Mouse (Mus musculus) fat pad, adult 2 months (tissue): Measurements from ENCODE around the gene Atg13.

Experiments
- DNase-seq: peaks from one replicate; pipeline ENCODE4 v3.0.0-alpha.2; 2011; ENCODE audit warnings: low read depth, low spot score; ENCODE audit errors: extremely low read depth

Gene Atg13

DNA sequence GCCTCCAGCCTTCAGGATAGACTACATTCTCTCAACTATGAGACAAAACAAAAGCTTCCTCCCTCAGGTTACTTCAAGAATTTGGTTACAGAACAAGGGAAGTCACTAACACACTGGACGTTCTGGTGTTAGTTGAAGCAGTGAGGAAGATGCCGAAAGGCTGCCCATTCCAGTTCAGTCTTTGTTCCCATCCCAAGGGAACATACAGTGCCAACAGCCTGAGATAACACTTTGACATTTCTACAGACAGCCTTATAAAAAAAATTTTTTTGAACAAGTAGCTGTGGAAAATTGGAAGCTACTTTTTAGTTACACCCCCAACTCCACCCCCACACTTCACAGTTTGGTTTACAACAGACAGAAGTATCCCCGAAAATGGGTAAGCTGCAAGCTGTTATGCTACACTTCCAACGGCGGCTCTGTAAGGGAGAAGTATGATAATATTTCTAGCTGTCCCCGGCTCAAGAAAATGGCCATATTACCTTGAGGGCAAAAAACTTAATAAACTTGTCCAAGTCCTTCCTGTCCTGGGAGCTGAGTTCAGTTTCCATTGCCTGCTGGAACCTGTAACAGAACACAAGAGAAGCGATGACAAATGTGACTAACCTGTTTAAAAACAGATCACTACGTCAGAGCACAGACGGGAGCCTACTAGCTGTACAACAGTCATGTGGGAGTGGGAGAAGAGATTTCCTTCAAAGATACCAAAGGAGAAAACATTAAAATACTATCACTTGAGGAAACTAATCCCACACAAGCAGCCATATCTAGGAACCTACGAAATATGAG lies 14.7 kb downstream of the Atg13 start:
- DNase-seq, result no peak

GRCm38 (mm10) chr2:91689452-91689851 lies 20.9 kb downstream of the Atg13 start:
- no peak for DNase-seq

GRCm38 (mm10) chr2:91683919-91684318 lies 26.5 kb downstream of the Atg13 start:
- no peak for DNase-seq

DNA sequence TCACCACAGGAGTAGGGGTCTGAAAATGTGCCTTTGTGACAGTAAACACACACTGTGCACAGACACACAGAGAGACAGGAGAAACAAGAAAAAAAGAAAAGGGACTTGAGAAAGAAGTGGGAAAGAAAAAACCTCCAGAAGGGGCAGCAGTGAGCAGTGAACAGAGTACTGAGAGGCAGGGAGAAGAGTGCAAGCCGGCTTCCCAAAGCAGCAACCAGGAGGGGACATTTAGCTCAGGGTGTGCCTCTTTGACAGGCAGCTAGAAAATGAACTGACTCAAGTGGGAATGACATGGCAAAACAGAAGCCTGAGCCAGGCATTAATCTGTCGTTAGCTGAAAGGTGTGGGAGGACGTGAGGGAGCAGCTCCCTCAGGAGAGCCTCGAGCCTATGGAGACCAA lies 27.5 kb downstream of the Atg13 start:
- no peak for DNase-seq

DNA sequence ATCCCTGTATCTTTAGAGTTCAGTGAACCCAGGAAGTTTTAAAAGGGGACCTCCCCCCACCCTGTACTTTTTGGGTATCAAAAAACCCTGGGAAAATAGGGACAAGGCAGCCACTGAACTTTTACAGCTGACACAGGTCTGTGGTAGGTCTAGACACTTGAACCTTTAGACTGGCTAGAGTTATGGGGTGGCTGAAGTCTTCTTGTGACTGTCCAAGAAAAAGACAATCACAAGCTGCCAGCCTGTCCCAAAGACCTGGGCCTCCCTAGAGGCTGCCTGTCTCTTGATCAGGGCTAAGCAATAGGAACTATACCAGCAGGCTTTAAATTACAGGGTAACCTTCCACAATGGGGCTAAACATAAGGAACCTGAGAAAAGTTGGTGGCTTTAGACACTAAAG lies 33.4 kb downstream of the Atg13 start:
- no peak for DNase-seq

- DNase-seq, result no peak
Observed at GRCm38 (mm10) chr2:91676420-91676819, 34.0 kb downstream of the Atg13 start.

DNA sequence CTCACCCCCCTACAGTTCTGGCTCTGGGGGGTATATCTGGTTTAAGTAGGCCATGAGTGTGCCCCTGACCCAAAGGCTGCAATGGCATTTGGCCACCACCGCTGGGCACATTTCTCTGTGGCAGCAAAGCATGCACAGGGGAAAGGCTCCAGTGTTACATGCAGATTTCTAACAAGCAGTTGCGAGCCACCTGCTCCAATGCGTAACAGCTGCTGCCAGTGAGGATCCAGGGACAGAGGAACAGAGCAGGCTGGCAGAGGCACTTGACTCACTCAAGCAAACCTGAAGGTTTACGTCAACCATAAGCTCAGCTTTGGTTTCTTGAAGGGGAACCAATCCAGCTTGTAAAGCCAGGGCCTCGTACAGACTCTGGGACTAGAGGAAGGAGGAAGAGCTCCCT lies 35.5 kb downstream of the Atg13 start:
- DNase-seq, result no peak

DNA sequence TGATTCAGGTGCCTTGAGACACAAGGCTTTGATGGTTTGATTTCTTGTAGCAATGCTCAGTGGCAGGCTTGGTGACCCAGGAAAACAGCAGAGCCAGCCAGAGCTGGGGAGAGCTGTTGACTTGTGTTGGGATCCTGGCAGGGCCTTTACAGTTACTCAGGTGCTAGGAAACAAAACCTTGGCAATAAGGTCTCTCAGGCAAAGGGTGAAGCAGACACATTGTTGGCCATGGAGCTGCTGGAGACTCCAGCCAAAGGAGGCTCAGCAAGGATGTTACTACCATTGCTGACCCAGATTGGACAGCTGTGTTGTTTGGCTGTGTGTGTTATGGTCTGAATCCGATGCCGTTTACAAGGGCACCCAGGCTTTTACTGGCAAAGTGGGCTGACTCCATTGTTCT lies 36.8 kb downstream of the Atg13 start:
- DNase-seq, result no peak

DNA sequence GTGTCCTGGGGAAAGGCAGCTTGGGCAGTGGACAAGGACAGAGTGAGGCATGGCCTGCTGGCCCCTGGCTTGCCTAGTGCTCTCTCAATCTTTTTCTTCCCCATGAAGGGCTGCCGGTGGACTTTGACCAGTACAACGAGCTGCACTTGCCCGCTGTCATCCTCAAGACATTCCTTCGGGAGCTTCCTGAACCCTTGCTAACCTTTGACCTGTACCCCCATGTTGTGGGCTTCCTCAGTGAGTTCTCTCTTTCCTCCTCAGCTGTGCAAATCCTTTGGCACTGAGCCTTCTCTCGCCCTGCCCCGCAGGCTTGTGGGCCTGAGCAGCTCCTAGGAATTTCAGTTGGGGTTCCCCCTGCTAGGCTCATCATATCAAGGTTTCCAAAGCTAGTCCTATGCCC lies 40.3 kb downstream of the Atg13 start:
- no peak for DNase-seq

DNA sequence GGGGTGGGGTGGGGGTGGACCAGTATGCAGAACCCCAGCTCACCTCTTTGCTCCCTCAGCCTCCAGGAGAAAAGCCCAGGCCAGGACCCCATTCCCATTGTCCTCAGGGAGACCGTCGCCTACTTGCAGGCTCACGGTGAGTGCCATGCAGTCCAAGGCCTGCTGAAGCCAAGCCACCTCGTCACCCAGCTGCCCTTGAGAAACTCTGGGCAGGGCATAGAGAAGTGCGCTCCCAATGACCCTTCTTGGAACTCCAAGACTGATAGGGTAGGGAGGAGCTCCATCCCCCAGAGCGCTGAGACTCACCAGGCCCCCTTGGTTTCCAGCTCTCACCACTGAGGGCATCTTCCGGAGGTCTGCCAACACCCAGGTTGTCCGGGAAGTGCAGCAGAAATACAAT lies 41.0 kb downstream of the Atg13 start:
- no peak for DNase-seq

- DNase-seq, result no peak
Observed at GRCm38 (mm10) chr2:91667747-91668146, 42.6 kb downstream of the Atg13 start.

DNA sequence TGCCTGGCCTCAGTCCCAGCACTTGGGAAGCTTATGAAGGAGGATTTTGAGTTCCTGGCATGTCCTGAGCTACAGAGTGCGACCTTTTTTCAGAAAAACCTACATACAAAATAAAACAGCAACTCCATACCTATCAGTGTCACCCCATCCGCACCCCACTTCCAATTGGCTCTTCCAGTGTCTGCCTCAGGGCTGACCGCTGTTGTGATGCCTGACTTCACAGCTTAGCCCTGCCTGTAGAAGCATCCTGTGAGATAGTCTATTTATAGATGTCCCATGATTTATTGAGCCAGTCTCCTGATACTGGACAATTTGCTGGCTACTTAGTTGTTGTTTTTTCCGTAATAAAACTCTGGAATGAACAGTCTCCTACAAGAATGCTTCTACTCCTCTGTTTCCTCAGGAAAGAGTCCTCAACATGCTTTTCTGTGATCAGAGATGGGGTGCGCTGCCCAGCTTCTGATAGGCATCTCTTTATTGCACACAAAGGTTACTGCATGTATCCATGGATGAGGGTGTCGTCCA lies 43.9 kb downstream of the Atg13 start:
- DNase-seq, result no peak

GRCm38 (mm10) chr2:91664780-91665179 lies 45.6 kb downstream of the Atg13 start:
- DNase-seq, result no peak

DNA sequence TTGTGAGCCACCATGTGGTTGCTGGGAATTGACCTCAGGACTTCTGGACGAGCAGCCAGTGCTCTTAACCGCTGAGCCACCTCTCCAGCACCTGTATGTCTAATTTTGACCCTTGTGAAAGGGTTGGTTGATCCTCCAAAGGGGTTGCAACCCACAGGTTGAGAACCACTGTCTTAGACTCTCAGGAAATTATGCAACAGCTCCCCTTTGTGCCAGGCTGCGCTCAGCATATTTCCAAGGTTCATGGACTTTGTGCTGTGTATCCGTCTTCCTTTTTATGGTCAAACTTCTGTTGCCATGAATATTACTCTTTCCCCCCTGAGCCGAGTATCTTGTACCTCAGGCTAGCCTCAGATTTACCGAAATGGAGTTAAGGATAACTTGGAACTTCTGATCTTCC lies 49.4 kb downstream of the Atg13 start:
- no peak for DNase-seq

DNA sequence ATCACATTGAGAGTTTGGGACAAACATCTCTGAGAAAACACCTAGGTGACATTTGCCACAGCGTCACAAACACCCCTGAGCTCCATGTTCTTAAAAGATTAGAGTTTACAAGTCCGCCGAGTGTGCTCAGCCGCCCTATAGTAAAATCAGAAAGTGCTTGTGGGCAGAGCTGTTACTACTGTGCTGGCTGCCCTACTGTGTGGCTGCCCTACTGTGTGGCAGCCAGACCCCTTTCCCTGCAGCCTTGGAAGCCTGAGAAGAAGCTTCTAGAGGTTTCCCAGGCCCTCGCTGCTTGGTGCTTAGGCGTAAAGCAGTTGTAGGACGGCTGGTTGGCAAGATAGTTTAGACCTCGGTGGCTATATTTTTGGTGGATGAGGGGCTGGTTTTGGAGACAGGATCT lies 50.7 kb downstream of the Atg13 start:
- no peak for DNase-seq

- no peak for DNase-seq
Observed at GRCm38 (mm10) chr2:91656774-91657173, 53.6 kb downstream of the Atg13 start.

DNA sequence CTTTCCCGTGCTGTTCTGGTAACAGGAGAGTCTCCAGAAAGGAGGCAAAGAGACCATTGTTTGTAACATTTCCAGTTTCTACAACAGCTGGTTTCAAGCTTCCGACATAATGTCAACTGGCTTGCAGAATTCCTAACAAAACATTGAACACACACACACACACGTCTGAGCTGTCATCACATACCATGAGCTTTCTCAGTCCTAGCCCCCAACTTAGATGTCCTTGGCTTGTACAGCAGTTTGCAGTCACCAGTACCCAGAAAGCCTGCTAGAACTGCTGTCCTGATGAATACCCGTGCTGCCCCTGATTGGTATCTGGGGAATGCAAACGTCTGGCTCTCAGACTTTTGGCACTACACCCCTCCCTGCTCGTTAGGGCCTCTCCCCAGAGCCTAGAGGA lies 54.5 kb downstream of the Atg13 start:
- DNase-seq, result no peak

GRCm38 (mm10) chr2:91655388-91655787 lies 55.0 kb downstream of the Atg13 start:
- DNase-seq, result no peak

DNA sequence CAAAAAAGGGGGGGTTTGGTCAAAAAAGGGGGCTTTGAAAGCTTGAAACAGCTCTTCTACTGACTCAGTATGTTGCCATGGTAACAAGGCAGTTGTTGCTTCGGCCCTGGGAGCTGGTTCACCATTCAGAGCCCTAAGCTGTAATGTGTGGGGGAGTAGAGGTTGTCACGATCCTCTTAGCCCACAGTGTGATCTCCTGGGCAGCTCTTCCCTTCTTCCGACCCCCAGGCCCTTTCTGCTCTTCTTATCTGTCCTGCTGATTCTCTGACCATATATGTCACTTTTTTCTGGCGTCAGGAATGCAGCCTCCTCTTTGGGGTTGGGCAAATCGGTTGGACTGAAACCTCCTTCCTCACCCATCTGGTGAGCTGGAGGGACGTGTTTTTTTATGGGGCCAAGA lies 57.5 kb downstream of the Atg13 start:
- no peak for DNase-seq

- no peak for DNase-seq
Observed at GRCm38 (mm10) chr2:91651458-91652258, 58.7 kb downstream of the Atg13 start.

GRCm38 (mm10) chr2:91650360-91650995 lies 59.9 kb downstream of the Atg13 start:
- no peak for DNase-seq
